Mouse (Mus musculus) gastrocnemius, adult 18-20 months (tissue): Measurements from ENCODE around the gene Rcor2. TPM values are rescaled to one million over a fixed set of nuclear protein-coding genes. Genes with fewer than 3 reads are reported as not detected.

ENCODE experiments used
- DNase-seq: peaks from one replicate; pipeline ENCODE4 v3.0.0; 2021; ENCODE audit warnings: low spot score
- total RNA-seq, 2 experiments: library from RNA; stranded (reverse); gene quantifications; 2 replicates each; pipeline ENCODE4 v1.2.3; 2021

The Rcor2 gene
- total RNA-seq, 2 experiments from 2014 or later: 2.2 to 2.7 TPM

DNA sequence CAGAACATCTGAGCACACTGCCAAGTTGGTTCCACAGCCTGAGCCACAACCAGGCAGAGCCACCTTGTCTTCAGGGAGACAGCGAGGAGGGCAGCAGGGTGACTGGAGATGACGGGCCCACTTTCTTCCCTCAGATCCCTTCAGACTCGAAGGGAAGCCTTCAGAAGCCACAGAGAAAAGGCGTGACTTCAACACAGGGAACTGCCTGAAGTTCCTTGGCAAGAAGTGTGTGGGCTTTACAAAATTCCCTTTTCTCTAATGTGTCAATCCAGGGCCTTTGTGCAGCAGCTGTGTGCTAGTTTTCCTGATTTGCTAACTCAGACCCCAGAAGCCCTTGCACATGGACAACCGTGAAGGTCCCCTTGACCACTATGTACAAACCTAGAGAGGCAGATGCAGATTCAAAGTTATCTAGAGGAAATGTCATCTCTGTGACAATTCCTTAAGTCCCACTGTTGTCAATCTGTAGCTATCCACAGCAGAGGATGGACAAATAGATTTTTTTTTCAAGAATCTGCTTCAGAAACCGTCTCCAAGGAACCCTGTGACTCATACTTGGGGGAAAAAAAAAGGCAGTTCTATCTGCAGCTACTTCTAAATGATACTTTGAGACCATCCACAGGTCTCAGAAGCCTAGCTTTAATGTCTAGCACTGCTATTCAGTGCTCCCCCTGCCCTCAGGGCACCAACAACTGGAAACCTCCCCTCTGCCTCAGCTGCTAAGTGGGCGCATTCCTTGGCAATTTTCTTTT lies 25.0 kb downstream of the Rcor2 start:
- DNase-seq: no peak

DNA sequence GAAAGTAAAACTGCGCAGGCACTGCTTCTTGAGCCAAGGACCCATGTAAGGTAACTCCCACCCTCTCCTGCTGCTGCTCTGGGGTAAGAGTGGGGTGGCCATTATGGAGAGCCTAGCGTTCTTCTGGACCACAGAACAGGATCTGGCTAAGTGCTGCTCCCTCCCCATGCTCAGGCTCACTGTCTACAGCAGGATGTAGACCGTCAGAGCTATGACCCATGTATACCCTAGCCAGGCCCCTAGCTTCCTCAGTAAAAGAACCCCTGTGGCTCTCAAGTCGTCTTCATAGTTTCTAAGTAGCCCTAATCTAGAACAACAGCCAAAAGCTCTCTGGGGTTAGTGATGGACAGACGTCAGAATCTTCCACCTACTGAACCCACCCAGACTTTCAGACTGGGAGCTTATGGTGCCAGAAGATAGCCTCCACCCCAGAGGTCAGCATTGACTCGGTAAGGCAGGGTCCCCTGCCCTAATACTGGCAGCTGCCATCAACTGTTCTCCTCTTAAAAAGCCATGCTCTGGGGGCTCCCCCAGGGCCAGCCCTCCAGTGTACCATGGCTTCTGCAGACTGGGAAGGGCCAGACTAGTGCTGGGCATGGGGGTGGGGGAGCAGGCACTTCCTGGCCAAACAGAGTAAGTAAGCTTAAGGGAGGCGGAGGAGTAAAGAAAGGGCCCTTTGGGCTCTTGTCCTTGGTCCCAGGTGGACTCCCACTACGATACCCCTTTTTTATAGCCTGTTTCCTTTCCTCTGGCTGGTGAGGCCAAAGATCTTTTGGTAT lies 27.2 kb downstream of the Rcor2 start:
- DNase-seq: no peak

- no peak for DNase-seq
These were observed 28.0 kb downstream of the Rcor2 start for GRCm38 (mm10) chr19:7295071-7295658.

DNA sequence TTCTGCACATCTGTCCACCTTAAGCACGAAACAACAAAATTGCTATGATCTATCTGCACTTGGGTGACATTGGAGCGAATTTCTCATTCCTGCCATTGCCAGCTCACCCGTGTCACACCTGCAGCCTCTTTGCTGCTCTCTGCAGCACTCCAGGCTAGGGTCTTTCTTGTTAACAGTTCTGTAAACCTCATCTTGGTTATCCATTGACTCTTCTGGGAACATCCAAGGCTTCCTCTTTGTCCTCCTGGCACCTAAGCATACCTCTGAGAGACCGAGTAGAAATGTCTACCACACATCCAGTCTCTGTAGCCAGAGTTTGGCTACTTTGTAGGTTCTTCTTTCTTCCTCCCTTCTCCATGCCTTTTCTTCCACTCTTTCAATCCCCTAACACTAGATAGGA lies 28.8 kb downstream of the Rcor2 start:
- no peak for DNase-seq

DNA sequence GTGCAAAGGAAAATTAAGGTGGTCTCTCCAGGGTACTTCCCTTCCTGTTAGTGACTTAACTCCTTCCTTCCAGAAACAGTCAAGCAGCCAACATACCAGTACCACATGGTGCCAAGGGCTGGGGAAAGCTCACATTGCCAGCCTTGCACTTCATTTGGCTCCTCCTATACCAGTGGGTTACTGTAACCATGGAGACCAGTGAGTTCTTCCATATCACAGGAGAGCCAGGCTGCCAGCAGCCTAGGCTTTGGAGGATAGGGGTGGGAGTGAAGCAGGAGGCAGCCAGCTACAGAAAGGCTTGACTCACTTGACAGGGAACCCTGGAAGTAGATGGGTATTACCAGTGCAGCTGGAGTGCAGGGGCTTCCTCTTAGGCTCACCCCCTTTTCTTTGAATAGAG lies 31.9 kb downstream of the Rcor2 start:
- DNase-seq: no peak

DNA sequence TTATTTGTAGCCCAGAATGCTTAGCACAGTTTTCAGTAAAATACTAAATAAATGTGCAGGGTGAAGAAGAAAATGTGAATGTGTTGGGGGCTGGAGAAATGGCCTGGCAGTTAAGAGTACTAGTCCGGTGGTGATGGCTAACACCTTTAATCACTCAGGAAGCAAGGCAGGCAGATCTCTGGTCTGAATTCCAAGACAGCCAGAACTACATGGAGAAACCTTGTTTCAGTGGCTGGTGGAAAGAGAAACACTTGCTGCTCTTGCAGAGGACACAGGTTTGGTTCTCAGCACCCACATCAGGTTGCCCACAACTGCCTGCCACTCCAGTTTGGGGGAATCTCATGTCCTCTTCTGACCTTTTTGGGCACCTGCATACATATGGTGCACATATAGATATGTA lies 33.0 kb downstream of the Rcor2 start:
- no peak for DNase-seq

DNA sequence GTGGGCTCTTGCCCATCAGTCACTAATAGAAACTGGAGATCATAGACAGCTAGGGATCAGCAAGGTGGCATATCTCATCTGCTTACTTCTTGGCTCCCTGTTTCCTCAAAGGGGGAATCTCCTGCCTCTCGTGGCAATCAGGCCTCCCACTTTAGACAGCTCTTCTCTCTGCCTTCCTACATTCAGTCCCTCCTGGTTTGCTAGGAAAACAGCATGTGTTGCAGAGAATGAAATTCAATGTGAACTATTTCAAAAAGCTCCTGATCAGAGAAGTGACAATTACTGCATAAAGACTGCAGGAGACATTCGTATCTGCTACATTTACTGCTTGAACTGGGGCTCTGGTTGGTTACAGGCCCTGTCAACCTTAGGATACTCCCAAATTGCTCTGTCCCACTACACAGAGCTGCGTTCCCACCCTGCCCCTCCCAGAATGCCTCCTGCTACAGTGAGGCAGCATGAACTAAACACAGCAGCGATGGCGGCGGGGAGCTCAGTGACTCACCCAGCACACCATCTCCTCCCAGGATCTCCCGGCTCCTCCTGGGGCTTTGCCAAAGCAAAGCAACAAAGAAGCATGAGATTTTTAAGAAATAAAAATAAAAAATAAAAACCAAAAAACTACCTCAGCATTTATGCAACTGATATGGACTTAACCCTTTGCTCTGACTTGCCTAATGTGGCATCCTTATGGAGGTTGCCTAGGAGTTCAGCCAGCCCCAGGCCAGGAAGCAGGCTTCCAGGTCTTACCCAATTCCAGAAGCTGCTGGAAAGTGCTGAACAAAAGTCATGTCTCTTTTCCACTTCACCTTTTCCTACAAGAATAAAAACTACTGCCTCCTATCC lies 34.7 kb downstream of the Rcor2 start:
- no peak for DNase-seq

GRCm38 (mm10) chr19:7302493-7302797 lies 35.3 kb downstream of the Rcor2 start:
- DNase-seq: no peak

DNA sequence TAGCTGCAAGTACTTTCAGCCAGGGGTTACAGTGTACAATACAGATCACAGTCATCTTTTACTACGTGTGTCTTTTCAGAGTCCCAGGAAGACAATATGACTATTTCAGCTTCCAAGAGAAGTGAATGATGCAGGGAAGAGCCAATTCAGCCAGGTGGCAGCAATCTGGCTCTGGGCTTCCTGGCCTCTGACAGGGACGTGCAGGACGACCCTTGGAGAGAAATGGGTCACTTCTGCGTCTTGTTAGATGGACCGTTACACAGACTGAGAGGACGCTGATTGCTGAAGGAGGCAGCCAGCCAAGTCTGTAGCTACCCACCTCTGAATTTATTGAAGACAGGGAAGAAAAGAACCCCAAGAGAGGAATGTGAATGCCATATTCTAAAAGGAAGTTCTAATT lies 36.7 kb downstream of the Rcor2 start:
- DNase-seq: no peak

DNA sequence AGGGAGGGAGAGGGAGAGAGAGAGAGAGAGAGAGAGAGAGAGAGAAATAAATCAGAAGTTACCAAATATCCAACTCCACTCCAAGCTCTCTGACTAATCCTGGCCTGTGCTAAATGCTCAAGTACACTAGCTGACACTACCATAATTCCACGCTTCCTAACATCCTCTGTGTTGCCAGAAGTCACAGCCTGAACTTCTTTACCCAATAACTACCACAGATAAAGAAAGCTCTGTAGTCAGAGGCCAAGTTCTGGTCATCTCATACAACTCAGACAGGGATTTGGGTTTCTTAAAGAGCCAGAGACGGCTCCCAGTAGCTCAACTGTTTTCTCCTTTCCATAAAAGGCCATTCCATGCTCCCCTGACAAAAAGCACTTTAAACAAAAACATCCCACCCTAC lies 37.7 kb downstream of the Rcor2 start:
- peak; percentile 46 for DNase-seq

DNA sequence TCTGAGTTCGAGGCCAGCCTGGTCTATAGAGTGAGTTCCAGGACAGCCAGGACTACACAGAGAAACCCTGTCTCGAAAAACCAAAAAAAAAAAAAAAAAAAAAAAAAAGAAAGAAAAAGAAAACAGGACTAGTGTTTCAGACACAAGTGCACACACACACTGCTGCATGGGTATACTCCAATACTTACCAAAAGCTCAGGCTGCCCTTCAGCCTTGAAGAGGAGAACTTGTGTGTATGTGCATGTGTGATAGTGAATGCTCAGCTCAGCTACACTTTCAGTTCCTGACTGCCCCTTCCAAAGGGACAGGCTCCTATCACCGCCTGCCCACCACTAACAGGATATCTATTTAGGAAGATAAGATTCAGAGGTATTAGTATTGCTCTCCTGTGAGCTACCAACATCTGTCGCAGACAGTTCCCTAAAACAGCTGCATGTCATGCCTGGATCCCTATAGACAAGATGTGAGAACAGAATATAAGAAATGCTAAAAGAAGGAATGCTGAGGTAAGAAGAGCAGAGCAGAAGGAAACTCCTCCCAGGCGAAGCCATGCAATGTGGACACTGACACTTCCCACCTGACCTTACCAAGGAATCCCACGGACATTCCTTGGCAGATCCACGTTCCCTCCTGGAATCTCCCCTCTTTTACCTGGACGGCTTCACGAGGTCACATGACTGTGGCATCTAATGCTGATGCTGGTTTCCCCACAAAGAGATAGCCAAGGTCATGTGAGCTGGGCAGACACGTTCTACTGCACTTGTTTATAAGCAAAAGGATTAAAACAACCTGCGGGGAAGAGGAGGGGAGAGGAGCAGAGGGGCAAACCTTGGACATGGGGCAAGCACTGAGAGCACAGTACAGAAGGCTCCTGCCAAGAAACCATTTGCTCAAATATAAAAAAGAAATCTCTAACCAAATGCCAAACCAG lies 38.5 kb downstream of the Rcor2 start:
- DNase-seq: no peak

DNA sequence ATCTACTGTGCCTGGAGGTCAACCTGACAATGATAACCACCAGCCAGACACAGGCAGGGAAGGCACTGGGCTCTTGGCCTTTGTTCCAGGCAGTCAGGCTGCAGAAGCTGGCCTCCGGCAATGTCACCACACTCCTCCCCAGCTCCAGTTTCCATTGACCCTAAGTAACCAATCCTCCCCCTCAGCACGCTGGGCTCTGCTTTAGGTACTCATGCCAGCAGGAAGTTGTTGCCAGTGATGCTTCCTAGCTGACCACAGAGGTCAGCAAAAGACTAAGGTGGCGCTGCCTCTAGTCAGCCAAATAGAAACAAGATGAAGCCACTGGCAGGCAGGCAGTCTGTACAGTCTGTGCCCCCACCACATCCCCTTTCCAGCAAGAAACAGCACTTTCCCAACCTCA lies 39.8 kb downstream of the Rcor2 start:
- peak; percentile 89 for DNase-seq

DNA sequence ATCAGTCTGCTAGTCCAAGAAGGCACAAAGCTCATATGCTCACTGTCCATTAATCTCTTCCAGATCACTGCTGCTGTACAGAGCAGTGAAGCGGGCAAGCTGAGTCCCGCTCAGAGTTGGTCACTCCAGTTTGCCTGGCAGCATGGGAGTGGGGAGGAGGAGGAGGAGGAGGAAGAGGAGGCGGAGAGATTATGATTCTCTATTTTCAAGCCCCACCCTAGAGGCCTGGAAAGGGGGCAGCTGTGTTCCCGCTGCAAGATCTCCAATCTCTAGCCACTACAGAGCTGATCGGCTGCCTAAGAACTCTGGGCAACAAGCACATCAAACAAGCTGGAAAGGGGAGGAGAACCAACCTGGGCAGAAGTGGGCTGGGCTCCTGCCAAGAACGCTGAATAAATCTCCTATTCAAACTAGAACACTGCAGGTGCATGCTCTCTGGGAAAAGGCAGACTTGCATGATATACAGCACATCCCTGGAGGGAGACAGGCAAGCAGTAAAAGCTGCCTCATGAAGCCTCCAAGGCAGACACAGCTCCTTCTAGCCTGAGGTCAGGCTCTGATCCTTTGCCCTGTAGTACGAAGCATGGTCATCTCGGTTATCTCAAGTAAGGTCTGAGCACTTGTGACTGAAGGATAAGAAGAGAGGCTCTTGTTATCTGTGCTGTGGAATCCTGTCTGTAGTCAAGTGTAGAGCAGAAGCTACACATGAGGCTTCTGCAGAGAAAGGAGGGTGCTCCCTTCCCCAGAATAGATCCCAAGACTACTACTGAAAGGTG lies 41.1 kb downstream of the Rcor2 start:
- no peak for DNase-seq

GRCm38 (mm10) chr19:7309738-7310330 lies 42.7 kb downstream of the Rcor2 start:
- DNase-seq: no peak

GRCm38 (mm10) chr19:7310704-7311103 lies 43.6 kb downstream of the Rcor2 start:
- no peak for DNase-seq

DNA sequence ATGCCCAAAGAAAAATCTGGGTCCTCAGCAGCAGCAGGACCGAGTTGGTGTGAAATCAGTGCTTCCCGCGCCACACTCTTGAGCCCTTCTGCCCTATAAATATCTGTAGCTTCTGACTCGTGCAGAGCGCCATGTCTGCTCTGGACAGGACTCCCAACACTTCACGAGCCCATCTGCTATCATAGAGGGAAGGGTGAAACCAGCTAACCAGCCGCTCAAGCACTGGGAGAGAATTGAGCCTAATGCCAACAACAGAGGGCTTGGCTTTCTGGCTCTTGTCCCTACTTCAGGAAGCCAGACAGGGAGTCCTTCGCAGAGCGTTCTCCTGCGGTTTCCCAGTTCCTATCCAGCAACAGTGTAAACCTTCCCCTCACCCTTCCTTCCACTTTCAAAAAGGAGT lies 44.2 kb downstream of the Rcor2 start:
- no peak for DNase-seq

DNA sequence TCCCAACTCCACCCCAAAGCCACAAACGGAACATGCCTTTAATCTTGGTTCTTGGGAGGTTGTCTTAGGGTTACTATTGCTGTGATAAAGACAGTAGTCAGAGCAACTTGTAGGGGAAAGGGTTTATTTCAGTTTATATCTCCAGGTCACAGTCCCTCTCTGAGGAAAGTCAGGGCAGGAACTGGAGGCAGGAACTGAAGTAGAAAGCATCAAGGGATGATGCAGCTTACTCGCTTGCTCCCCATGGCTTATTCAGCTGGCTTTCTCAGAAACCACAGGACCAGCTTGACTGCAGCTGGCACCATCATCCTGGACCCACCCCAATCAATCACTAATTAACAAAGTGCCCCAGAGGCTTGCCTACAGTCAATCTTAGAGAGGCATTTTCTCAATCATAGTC lies 46.5 kb downstream of the Rcor2 start:
- DNase-seq: no peak

DNA sequence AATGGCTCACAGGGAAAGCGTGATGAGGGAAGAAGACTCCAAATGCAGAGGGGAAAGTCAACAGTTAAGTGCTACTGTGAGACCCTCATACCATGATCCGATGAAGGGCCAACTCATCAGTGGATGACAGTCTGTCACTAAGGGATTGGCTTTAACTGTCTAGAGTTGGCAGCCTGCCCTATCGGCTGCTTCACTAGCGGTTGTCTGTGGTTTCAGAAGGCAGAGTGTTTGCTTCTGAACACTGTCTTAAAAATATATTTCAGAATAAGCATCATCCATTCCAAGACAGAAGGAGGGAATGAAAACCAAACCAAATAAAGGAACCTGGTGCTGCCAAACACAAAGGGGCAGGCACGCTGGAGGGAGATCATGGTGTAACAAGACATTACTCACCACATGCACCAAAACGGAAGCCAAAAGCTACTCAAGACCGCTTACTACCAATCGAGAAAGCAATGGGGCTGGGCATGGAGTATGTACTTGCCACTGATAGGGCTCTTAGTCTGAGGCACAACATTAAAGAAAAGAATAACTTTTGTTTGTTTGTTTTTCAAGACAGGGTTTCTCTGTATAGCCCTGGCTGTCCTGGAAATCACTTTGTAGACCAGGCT lies 48.0 kb downstream of the Rcor2 start:
- no peak for DNase-seq

GRCm38 (mm10) chr19:7315587-7315984 lies 48.5 kb downstream of the Rcor2 start:
- no peak for DNase-seq
